Comparison of ENCODE assay signal across 23 mouse cellular contexts in genomic region chr5:23464743-23465142, GRCm38 (mm10). TPM values are rescaled to one million over a fixed set of nuclear protein-coding genes. Genes with fewer than 3 reads are reported as not detected.
DNase-seq lines count a peak whose midpoint lies in the region; ATAC-seq and TF ChIP-seq lines count a peak whose summit lies in the region.
"Had no signal": no experiment of that assay in that cellular context is flagged by ENCODE, and none has a peak within 500 bp of the region (broad histone marks: within the 10 kb centered on the region; RNA-seq: fewer than 3 reads in every experiment).

No protein-coding gene starts in this region.

- no peak overlapping the region for H3K9ac ChIP-seq in kidney, embryonic 15.5 days
- H3K9ac ChIP-seq in CH12.LX (ENCODE audit: insufficient read depth, low read depth) (no peak overlapping the region), ES-E14 (ENCODE audit: insufficient read depth, low read depth, low read length, poor library complexity, severe bottlenecking) (no peak overlapping the region), MEL (ENCODE audit: control insufficient read depth, low read depth, low read length, poor library complexity, severe bottlenecking) (no peak overlapping the region)

- H3K9me3 ChIP-seq in kidney, embryonic 15.5 days (replicated peaks): no peaks in the 10 kb centered on the region
- H3K9me3 ChIP-seq in CH12.LX (replicated peaks; ENCODE audit: low read length): no peaks in the 10 kb centered on the region
- H3K9me3 ChIP-seq in ES-E14 (ENCODE audit: control insufficient read depth, insufficient read depth, low read depth, low read length): no peaks in the 10 kb centered on the region
- no peaks in the 10 kb centered on the region for H3K9me3 ChIP-seq in MEL (replicated peaks; ENCODE audit: insufficient read depth, low read length)
- no peaks in the 10 kb centered on the region for H3K9me3 ChIP-seq in hindbrain, embryonic 10.5 days
- H3K9me3 ChIP-seq: G1E had no signal

- in situ Hi-C loops in CH12.LX (cut with MboI; ENCODE audit: low pct_ligation_motif_present, low pct_unique_long_range_greater_than_20kb, low sequenced_read_pairs) (no loop called here), ES-E14 (cut with MboI; ENCODE audit: low sequenced_read_pairs in 2 of 2, unreplicated experiment in 2 of 2) (no loop called here)

- H3K27ac ChIP-seq in kidney, adult 2 months (ENCODE audit: insufficient read depth, low read depth, low read length): peak overlapping the region; percentile 50; the same call in 1 of the 2 replicates
- H3K27ac ChIP-seq in kidney, embryonic 15.5 days: no peak overlapping the region
- no peak overlapping the region for H3K27ac ChIP-seq in CH12.LX (ENCODE audit: insufficient read depth, low read depth)
- no peak overlapping the region for H3K27ac ChIP-seq in ES-E14 (ENCODE audit: insufficient read depth, low read depth, low read length, poor library complexity, severe bottlenecking)
- H3K27ac ChIP-seq in MEL (ENCODE audit: control insufficient read depth, low read depth, low read length): no peak overlapping the region
- H3K27ac ChIP-seq in hindbrain, embryonic 10.5 days: no peak overlapping the region

- no peak for TF ChIP-seq EP300 in CH12.LX (IDR thresholded peaks at IDR 0.05; ENCODE audit: low read length)
- TF ChIP-seq EP300 in MEL (IDR thresholded peaks at IDR 0.05; ENCODE audit: low read depth in 1 of 2, low read length in 2 of 2): no peak

- H3K4me1 ChIP-seq in kidney, adult 2 months (ENCODE audit: control insufficient read depth, insufficient read depth, low read length): peaks cover 6% of the 10 kb centered on the region; the same call in 1 of the 2 replicates
- H3K4me1 ChIP-seq in kidney, embryonic 15.5 days: no peaks in the 10 kb centered on the region
- H3K4me1 ChIP-seq in CH12.LX (ENCODE audit: control insufficient read depth in 1 of 2, insufficient read depth in 2 of 2) (peaks cover 3 to 35% of the 10 kb centered on the region in 2 experiments; a peak in 3 of 4 replicates), ES-E14 (ENCODE audit: control insufficient read depth in 2 of 2, insufficient read depth in 2 of 2, low read length in 2 of 2, poor library complexity in 1 of 2) (no peaks in the 10 kb centered on the region), MEL (ENCODE audit: control insufficient read depth in 1 of 2, insufficient read depth in 2 of 2, low read length in 2 of 2) (peaks cover 3 to 8% of the 10 kb centered on the region in 2 experiments)
- H3K4me1 ChIP-seq in hindbrain, embryonic 10.5 days (replicated peaks): no peaks in the 10 kb centered on the region

- H3K4me2 ChIP-seq in kidney, embryonic 15.5 days: no peak overlapping the region
- H3K4me2 ChIP-seq in CH12.LX (ENCODE audit: insufficient read depth, low read depth, poor library complexity, severe bottlenecking): no peak overlapping the region

- TF ChIP-seq RAD21 in CH12.LX (IDR thresholded peaks at IDR 0.05; ENCODE audit: low read depth, low read length) (no peak), MEL (IDR thresholded peaks at IDR 0.05; ENCODE audit: low read depth, low read length) (no peak)

- no peaks in the 10 kb centered on the region for H3K27me3 ChIP-seq in kidney, adult 2 months (replicated peaks; ENCODE audit: control insufficient read depth, insufficient read depth, low read length)
- no peaks in the 10 kb centered on the region for H3K27me3 ChIP-seq in kidney, embryonic 15.5 days
- H3K27me3 ChIP-seq in CH12.LX (replicated peaks): no peaks in the 10 kb centered on the region
- H3K27me3 ChIP-seq in MEL (ENCODE audit: control insufficient read depth in 1 of 2, insufficient read depth in 2 of 2, low read length in 2 of 2): no peaks in the 10 kb centered on the region
- no peaks in the 10 kb centered on the region for H3K27me3 ChIP-seq in hindbrain, embryonic 10.5 days (ENCODE audit: insufficient read depth, poor library complexity, severe bottlenecking)
- H3K27me3 ChIP-seq: Patski had no signal

- no peak for TF ChIP-seq POLR2A in kidney, adult 2 months (IDR thresholded peaks at IDR 0.05; ENCODE audit: low read depth, low read length)
- TF ChIP-seq POLR2A in CH12.LX (IDR thresholded peaks at IDR 0.05; ENCODE audit: low read depth, low read length) (no peak), MEL (IDR thresholded peaks at IDR 0.05; ENCODE audit: control insufficient read depth in 1 of 2, insufficient read depth in 1 of 2, low read depth in 1 of 2, low read length in 2 of 2, poor library complexity in 1 of 2) (no peak)

- H3K36me3 ChIP-seq in kidney, adult 2 months (ENCODE audit: control insufficient read depth, insufficient read depth, low read length): peaks cover 21% of the 10 kb centered on the region
- H3K36me3 ChIP-seq in kidney, embryonic 15.5 days: peaks cover 62% of the 10 kb centered on the region
- H3K36me3 ChIP-seq in CH12.LX (replicated peaks in 1 of 2; ENCODE audit: control insufficient read depth in 1 of 2, insufficient read depth in 1 of 2, low read length in 1 of 2) (peaks cover 25 to 67% of the 10 kb centered on the region in 2 experiments), ES-E14 (ENCODE audit: control insufficient read depth, insufficient read depth, low read length, poor library complexity, severe bottlenecking) (no peaks in the 10 kb centered on the region), MEL (ENCODE audit: control insufficient read depth in 1 of 2, insufficient read depth in 2 of 2, low read length in 2 of 2) (peaks cover 17 to 66% of the 10 kb centered on the region in 2 experiments)
- H3K36me3 ChIP-seq in hindbrain, embryonic 10.5 days: peaks cover 82% of the 10 kb centered on the region

- H3K79me2 ChIP-seq in CH12.LX (replicated peaks; ENCODE audit: control insufficient read depth, extremely low read depth, insufficient read depth, poor library complexity, severe bottlenecking) (peaks cover 33% of the 10 kb centered on the region), MEL (ENCODE audit: control insufficient read depth, insufficient read depth, low read length, poor library complexity) (peaks cover 6% of the 10 kb centered on the region; the same call in 1 of the 2 replicates)

- no peak for ATAC-seq in kidney, embryonic 15.5 days (replicated peaks; ENCODE audit: low FRiP score)
- ATAC-seq: Patski had no signal

- TF ChIP-seq CTCF in kidney, adult 2 months (conservative IDR thresholded peaks at IDR 0.05; ENCODE audit: insufficient read depth, insufficient read length, low read depth, low read length): no peak
- no peak for TF ChIP-seq CTCF in CH12.LX (conservative IDR thresholded peaks at IDR 0.05 in 1 of 2, IDR thresholded peaks at IDR 0.05 in 1 of 2; ENCODE audit: low read depth in 2 of 2, low read length in 2 of 2)
- no peak for TF ChIP-seq CTCF in MEL (IDR thresholded peaks at IDR 0.05 in 2 of 3, conservative IDR thresholded peaks at IDR 0.05 in 1 of 3; ENCODE audit: control insufficient read depth in 1 of 3, insufficient read depth in 1 of 3, low read depth in 2 of 3, low read length in 3 of 3, poor library complexity in 1 of 3, severe bottlenecking in 1 of 3)

- dilution Hi-C loops in CH12.LX (cut with MboI; ENCODE audit: extremely low pct_ligation_motif_present, extremely low pct_unique_long_range_greater_than_20kb, low sequenced_read_pairs): no loop called here

- DNase-seq in kidney, adult 2 months: no peak
- DNase-seq in CH12.LX (ENCODE audit: extremely low read depth) (no peak), ES-E14 (ENCODE audit: low read depth, low spot score) (no peak), MEL (ENCODE audit: low read depth, low spot score) (no peak), MN1 (ENCODE audit: low spot score) (no peak)
- no peak for DNase-seq in hindbrain, embryonic 10.5 days (ENCODE audit: low spot score)
- DNase-seq in testis, postnatal 10 days (ENCODE audit: low spot score): no peak
- DNase-seq: adrenal gland, adult 2 months; adrenal gland, adult 8-10 months; adrenal gland, postnatal 10 days; adrenal gland, postnatal 14 days; adrenal gland, postnatal 25 days; adrenal gland, postnatal 36 days; B cell, adult 2 months; cerebellum, adult 11 months; cerebellum, adult 11-12 months; cerebellum, adult 18-20 months; cerebellum, adult 2 months; cerebellum, adult 8-10 months; cerebellum, adult 9-10 months had no signal

- no peak overlapping the region for H3K4me3 ChIP-seq in kidney, adult 2 months (ENCODE audit: insufficient read depth, low read depth, low read length)
- H3K4me3 ChIP-seq in kidney, embryonic 15.5 days (replicated peaks): no peak overlapping the region
- H3K4me3 ChIP-seq in CH12.LX (replicated peaks in 1 of 3; ENCODE audit: low read depth in 2 of 3, low read length in 2 of 3, poor library complexity in 1 of 3) (no peak overlapping the region), ES-E14 (ENCODE audit: insufficient read depth in 1 of 2, low read depth in 1 of 2, low read length in 2 of 2, poor library complexity in 1 of 2, severe bottlenecking in 1 of 2) (no peak overlapping the region), MEL (ENCODE audit: control insufficient read depth in 1 of 2, insufficient read depth in 1 of 2, low read depth in 2 of 2, low read length in 2 of 2) (no peak overlapping the region)
- H3K4me3 ChIP-seq in hindbrain, embryonic 10.5 days: no peak overlapping the region

- 93% methylated on average over 8 of the region's 8 CpGs for WGBS in kidney, adult 2 months
- 91% methylated on average over 8 of the region's 8 CpGs for WGBS in kidney, embryonic 15.5 days
- 94% methylated on average over 8 of the region's 8 CpGs for WGBS in hindbrain, embryonic 10.5 days

TF ChIP-seq in CH12.LX, 34 proteins besides CTCF, POLR2A, EP300 and RAD21:
- TF ChIP-seq MEF2A (IDR thresholded peaks at IDR 0.05; ENCODE audit: borderline replicate concordance, low read depth, low read length) (no peak), ZNF384 (IDR thresholded peaks at IDR 0.05; ENCODE audit: low read depth, low read length) (peak; percentile 56)

TF ChIP-seq in ES-E14, 5 proteins besides CTCF, POLR2A, EP300 and RAD21 (continues in another document):
- TF ChIP-seq MAFK (IDR thresholded peaks at IDR 0.05; ENCODE audit: insufficient read depth, low read depth, low read length) (no peak), CHD2 (IDR thresholded peaks at IDR 0.05; ENCODE audit: low read depth, low read length) (no peak)

TF ChIP-seq in MEL, 35 proteins besides CTCF, POLR2A, EP300 and RAD21:
- TF ChIP-seq ZNF384 (IDR thresholded peaks at IDR 0.05; ENCODE audit: low read depth, low read length) (peak; percentile 53; the same call in 1 of the 2 replicates), GATA1 (IDR thresholded peaks at IDR 0.05; ENCODE audit: low read depth, low read length) (no peak)

RNA-seq across cellular contexts. Expression of gene Kmt2e, which starts 30.5 kb away (rescaled TPM):
- polyA plus RNA-seq in kidney, adult 2 months (2012; rRNA removed): 18.8 and 19.8 TPM in 2 replicates
- 87.5 and 91.5 TPM in 2 replicates for polyA plus RNA-seq in kidney, embryonic 15.5 days (2015; fragmentation: Nextera tagmentation; extraction: Ambion mirVana)
- 21.2 and 21.3 TPM in 2 replicates for total RNA-seq in CH12.LX (2012; rRNA removed)
- total RNA-seq in CH12.LX (2014; rRNA removed): 7.2 and 10.2 TPM in 2 replicates
- 24.6 and 29.7 TPM in 2 replicates for polyA plus RNA-seq in CH12.LX (2012; ENCODE audit: insufficient read length, low read depth)
- 9.1 and 19.2 TPM in 2 replicates for total RNA-seq in ES-E14 (2012; rRNA removed)
- 16.2 and 21.5 TPM in 2 replicates for total RNA-seq in MEL (2012; rRNA removed)
- 10 to 100 TPM; 29.3 to 75.6 TPM for polyA plus RNA-seq in MEL (2012; ENCODE audit: insufficient read depth in 1 of 2, insufficient read length in 2 of 2, low read depth in 1 of 2, low replicate concordance in 2 of 2, missing spikeins in 1 of 2)
- 92.9 and 96.0 TPM in 2 replicates for polyA plus RNA-seq in hindbrain, embryonic 10.5 days (2016; fragmentation: Nextera tagmentation; extraction: Ambion mirVana)
